Mouse (Mus musculus) midbrain, embryonic 16.5 days (tissue): ENCODE results near the gene Trp53rkb. TPM values are rescaled to one million over a fixed set of nuclear protein-coding genes. Genes with fewer than 3 reads are reported as not detected.

ENCODE experiments used
- ATAC-seq: fragments of 200-750 bp; cut with Nextera tagmentation; 2 replicates; pipeline ENCODE4 v1.8.0; 2017; ENCODE audit warnings: moderate TSS enrichment
- H3K27ac ChIP-seq: fragments of 300-500 bp; sonication (generic); 2 replicates; pipeline ENCODE4 v1.5.1; 2014; ENCODE audit warnings: mild to moderate bottlenecking, low read length, mixed read lengths
- H3K27me3 ChIP-seq: fragments of 300-500 bp; sonication (generic); 2 replicates; pipeline ENCODE4 v1.6.1; 2014; ENCODE audit warnings: low read depth, low read length, mixed read lengths; ENCODE audit not compliant: control insufficient read depth, insufficient read depth
- H3K36me3 ChIP-seq: fragments of 300-500 bp; sonication (generic); 2 replicates; pipeline ENCODE4 v1.6.1; 2014; ENCODE audit warnings: mild to moderate bottlenecking, low read length, moderate library complexity, mixed read lengths; ENCODE audit not compliant: control insufficient read depth, insufficient read depth
- H3K4me1 ChIP-seq: fragments of 300-500 bp; sonication (generic); 2 replicates; pipeline ENCODE4 v1.6.1; 2014; ENCODE audit warnings: mild to moderate bottlenecking, low read length, mixed read lengths; ENCODE audit not compliant: control insufficient read depth, insufficient read depth
- H3K4me2 ChIP-seq: fragments of 300-500 bp; sonication (generic); 2 replicates; pipeline ENCODE4 v1.6.1; 2014; ENCODE audit warnings: mild to moderate bottlenecking, low read length, mixed read lengths
- H3K4me3 ChIP-seq: fragments of 300-500 bp; sonication (generic); 2 replicates; pipeline ENCODE4 v1.5.1; 2014; ENCODE audit warnings: low read depth, mild to moderate bottlenecking, low read length, moderate library complexity, mixed read lengths
- H3K9ac ChIP-seq: fragments of 300-500 bp; sonication (generic); 2 replicates; pipeline ENCODE4 v1.6.1; 2014; ENCODE audit warnings: low read depth, low read length, mixed read lengths
- H3K9me3 ChIP-seq: fragments of 300-500 bp; sonication (generic); replicated peaks from 2 replicates; pipeline ENCODE4 v1.6.1; 2014; ENCODE audit warnings: mild to moderate bottlenecking, low read length, mixed read lengths; ENCODE audit not compliant: control insufficient read depth, poor library complexity, severe bottlenecking
- WGBS: fragments of 180-500 bp; shearing (Covaris S2); extraction: QIAGEN DNeasy Blood & Tissue Kit; methylation state at CpG from one replicate; pipeline ENCODE4 v1.1.7; 2014; 5-methylcytosine and 5-hydroxymethylcytosine counted together
- polyA plus RNA-seq: library from polyadenylated mRNA; unstranded; fragments of >200 nt; fragmentation: Nextera tagmentation; extraction: Ambion mirVana; gene quantifications from 2 replicates; pipeline ENCODE4 v1.2.1, GENCODE M21; 2015

Trp53rkb gene
- polyA plus RNA-seq, 1 experiment from 2014 or later = 8.8 TPM

- WGBS = 9% methylated on average over 5 of the region's 5 CpGs
- H3K4me2 ChIP-seq = no peak overlapping the region
- no peak overlapping the region for H3K27ac ChIP-seq
- no peak overlapping the region for H3K4me3 ChIP-seq
- no peak overlapping the region for H3K9ac ChIP-seq
- H3K4me1 ChIP-seq = no peaks in the 10 kb centered on the region
- ATAC-seq = no peak
- H3K27me3 ChIP-seq = no peaks in the 10 kb centered on the region
- H3K9me3 ChIP-seq = no peaks in the 10 kb centered on the region
- no peaks in the 10 kb centered on the region for H3K36me3 ChIP-seq
These were observed 28.3 kb upstream of the Trp53rkb start for GRCm38 (mm10) chr2:166764051-166764450.

GRCm38 (mm10) chr2:166767591-166767990 lies 24.7 kb upstream of the Trp53rkb start:
- no peaks in the 10 kb centered on the region for H3K4me1 ChIP-seq
- no peak overlapping the region for H3K4me2 ChIP-seq
- no peak overlapping the region for H3K9ac ChIP-seq
- H3K27ac ChIP-seq = no peak overlapping the region
- no peaks in the 10 kb centered on the region for H3K36me3 ChIP-seq
- H3K9me3 ChIP-seq = no peaks in the 10 kb centered on the region
- no peaks in the 10 kb centered on the region for H3K27me3 ChIP-seq
- ATAC-seq = no peak
- 72% methylated on average over 9 of the region's 9 CpGs for WGBS
- H3K4me3 ChIP-seq = no peak overlapping the region

- H3K4me3 ChIP-seq = no peak overlapping the region
- no peaks in the 10 kb centered on the region for H3K36me3 ChIP-seq
- no peak overlapping the region for H3K4me2 ChIP-seq
- H3K9ac ChIP-seq = no peak overlapping the region
- 78% methylated on average over 11 of the region's 11 CpGs for WGBS
- no peaks in the 10 kb centered on the region for H3K27me3 ChIP-seq
- no peak for ATAC-seq
- no peak overlapping the region for H3K27ac ChIP-seq
- no peaks in the 10 kb centered on the region for H3K9me3 ChIP-seq
- no peaks in the 10 kb centered on the region for H3K4me1 ChIP-seq
These were observed 20.9 kb upstream of the Trp53rkb start for GRCm38 (mm10) chr2:166771396-166771795.

- Histone ChIP-seq H3K27me3 (no peaks in the 10 kb centered on the region), H3K9me3 (no peaks in the 10 kb centered on the region)
- 74% methylated on average over 9 of the region's 10 CpGs for WGBS
These were observed 18.7 kb upstream of the Trp53rkb start for GRCm38 (mm10) chr2:166773587-166773986.

GRCm38 (mm10) chr2:166774275-166774674 lies 18.1 kb upstream of the Trp53rkb start:
- no peak overlapping the region for H3K9ac ChIP-seq
- H3K36me3 ChIP-seq = no peaks in the 10 kb centered on the region
- WGBS = 92% methylated on average over 10 of the region's 10 CpGs
- H3K4me2 ChIP-seq = no peak overlapping the region
- ATAC-seq = no peak
- no peak overlapping the region for H3K27ac ChIP-seq
- H3K4me3 ChIP-seq = no peak overlapping the region
- H3K4me1 ChIP-seq = no peaks in the 10 kb centered on the region
- H3K27me3 ChIP-seq = no peaks in the 10 kb centered on the region
- no peaks in the 10 kb centered on the region for H3K9me3 ChIP-seq

More at GRCm38 (mm10) chr2:166773587-166773986, 18.7 kb upstream of the Trp53rkb start:
- H3K9ac ChIP-seq = no peak overlapping the region
- H3K36me3 ChIP-seq = no peaks in the 10 kb centered on the region
- ATAC-seq = no peak
- no peak overlapping the region for H3K4me3 ChIP-seq
- no peaks in the 10 kb centered on the region for H3K4me1 ChIP-seq
- H3K27ac ChIP-seq = no peak overlapping the region
- H3K4me2 ChIP-seq = no peak overlapping the region

GRCm38 (mm10) chr2:166775357-166775893 lies 16.9 kb upstream of the Trp53rkb start:
- H3K4me1 ChIP-seq = no peaks in the 10 kb centered on the region
- H3K36me3 ChIP-seq = no peaks in the 10 kb centered on the region
- no peaks in the 10 kb centered on the region for H3K9me3 ChIP-seq
- no peak overlapping the region for H3K4me3 ChIP-seq
- ATAC-seq = no peak
- 62% methylated on average over 11 of the region's 11 CpGs for WGBS
- H3K27me3 ChIP-seq = no peaks in the 10 kb centered on the region
- H3K9ac ChIP-seq = no peak overlapping the region
- no peak overlapping the region for H3K4me2 ChIP-seq
- no peak overlapping the region for H3K27ac ChIP-seq

GRCm38 (mm10) chr2:166776272-166776671 lies 16.1 kb upstream of the Trp53rkb start:
- Histone ChIP-seq H3K4me3 (no peak overlapping the region), H3K9me3 (no peaks in the 10 kb centered on the region), H3K4me2 (no peak overlapping the region), H3K27ac (no peak overlapping the region), H3K36me3 (no peaks in the 10 kb centered on the region), H3K9ac (no peak overlapping the region), H3K4me1 (peaks cover 4% of the 10 kb centered on the region; the same call in 1 of the 2 replicates), H3K27me3 (no peaks in the 10 kb centered on the region)
- ATAC-seq = no peak
- WGBS = 33% methylated on average over 1 of the region's 2 CpGs

GRCm38 (mm10) chr2:166779956-166780355 lies 12.4 kb upstream of the Trp53rkb start:
- Histone ChIP-seq H3K4me1 (peaks cover 5% of the 10 kb centered on the region), H3K27me3 (no peaks in the 10 kb centered on the region), H3K9ac (no peak overlapping the region), H3K4me2 (no peak overlapping the region), H3K4me3 (no peak overlapping the region), H3K9me3 (no peaks in the 10 kb centered on the region), H3K27ac (no peak overlapping the region), H3K36me3 (no peaks in the 10 kb centered on the region)
- ATAC-seq = no peak
- 74% methylated on average over 8 of the region's 8 CpGs for WGBS

- Histone ChIP-seq H3K36me3 (no peaks in the 10 kb centered on the region), H3K9ac (no peak overlapping the region), H3K27ac (no peak overlapping the region), H3K4me3 (no peak overlapping the region), H3K27me3 (no peaks in the 10 kb centered on the region), H3K4me1 (peaks cover 14% of the 10 kb centered on the region), H3K9me3 (no peaks in the 10 kb centered on the region), H3K4me2 (no peak overlapping the region)
- WGBS = 13% methylated on average over 9 of the region's 9 CpGs
- no peak for ATAC-seq
These were observed 11.3 kb upstream of the Trp53rkb start for GRCm38 (mm10) chr2:166780980-166781578.
